Mouse (Mus musculus) liver, embryonic 16.5 days (tissue): ENCODE measurements around the gene Gm20518. TPM values are rescaled to one million over a fixed set of nuclear protein-coding genes. Genes with fewer than 3 reads are reported as not detected.

ENCODE experiments used
- ATAC-seq: fragments of 200-750 bp; cut with Nextera tagmentation; 2 replicates; pipeline ENCODE4 v1.8.0; 2017; ENCODE audit warnings: low read depth, mild to moderate bottlenecking, moderate number of reproducible peaks, moderate library complexity
- H3K27ac ChIP-seq: fragments of 300-500 bp; sonication (generic); 2 replicates; pipeline ENCODE4 v1.5.1; 2014; ENCODE audit warnings: mild to moderate bottlenecking, low read length
- H3K27me3 ChIP-seq: fragments of 300-500 bp; sonication (generic); 2 replicates; pipeline ENCODE4 v1.6.1; 2014; ENCODE audit warnings: low read depth, low read length, mixed read lengths; ENCODE audit not compliant: control insufficient read depth, insufficient read depth
- H3K36me3 ChIP-seq: fragments of 300-500 bp; sonication (generic); 2 replicates; pipeline ENCODE4 v1.6.1; 2014; ENCODE audit warnings: mild to moderate bottlenecking; ENCODE audit not compliant: control insufficient read depth, insufficient read depth
- H3K4me1 ChIP-seq: fragments of 300-500 bp; sonication (generic); 2 replicates; pipeline ENCODE4 v1.6.1; 2014; ENCODE audit warnings: low read depth, low read length, mixed read lengths; ENCODE audit not compliant: control insufficient read depth
- H3K4me2 ChIP-seq: fragments of 300-500 bp; sonication (generic); 2 replicates; pipeline ENCODE4 v1.6.1; 2014; ENCODE audit warnings: low read depth, low read length, mixed read lengths
- H3K4me3 ChIP-seq: fragments of 300-500 bp; sonication (generic); 2 replicates; pipeline ENCODE4 v1.5.1; 2014; ENCODE audit warnings: low read depth, mild to moderate bottlenecking, low read length
- H3K9ac ChIP-seq: fragments of 300-500 bp; sonication (generic); 2 replicates; pipeline ENCODE4 v1.6.1; 2014; ENCODE audit warnings: low read depth, low read length
- H3K9me3 ChIP-seq: fragments of 300-500 bp; sonication (generic); replicated peaks from 2 replicates; pipeline ENCODE4 v1.6.1; 2016; ENCODE audit warnings: low read length; ENCODE audit not compliant: control insufficient read depth
- WGBS: fragments of 180-500 bp; shearing (Covaris S2); extraction: QIAGEN DNeasy Blood & Tissue Kit; methylation state at CpG from one replicate; pipeline ENCODE4 v1.1.7; 2014; ENCODE audit not compliant: insufficient replicate concordance; 5-methylcytosine and 5-hydroxymethylcytosine counted together
- polyA plus RNA-seq: library from polyadenylated mRNA; unstranded; fragments of >200 nt; fragmentation: Nextera tagmentation; extraction: Ambion mirVana; gene quantifications from 2 replicates; pipeline ENCODE4 v1.2.1, GENCODE M21; 2015

Gm20518 gene
- polyA plus RNA-seq, 1 experiment from 2014 or later: 0.09 TPM

- peaks cover 61% of the 10 kb centered on the region for H3K27me3 ChIP-seq
- no peak for ATAC-seq
- peak within 1 kb of the TSS; percentile 42 for H3K4me3 ChIP-seq
- H3K9me3 ChIP-seq: no peaks in the 10 kb centered on the region
- H3K4me1 ChIP-seq: peaks cover 16% of the 10 kb centered on the region
- WGBS: under 1% methylated on average over 104 of the region's 106 CpGs
- H3K36me3 ChIP-seq: no peaks in the 10 kb centered on the region
- no peak within 1 kb of the TSS for H3K27ac ChIP-seq
- no peak within 1 kb of the TSS for H3K9ac ChIP-seq
- peak within 1 kb of the TSS; percentile 62 for H3K4me2 ChIP-seq
These were observed 23.1 kb upstream of the Gm20518 start, which contains the start of gene Gsc2 for GRCm38 (mm10) chr16:17914307-17915249. TSS of gene Gsc2 (minus strand) at chr16:17915059.

- Histone ChIP-seq H3K27ac (0 out of 2 replicates have a peak within 1 kb of the TSS, but pooled peaks have one; percentile 31), H3K9ac (peak within 1 kb of the TSS; percentile 78), H3K27me3 (peaks cover 45% of the 10 kb centered on the region), H3K36me3 (peaks cover 16% of the 10 kb centered on the region), H3K4me3 (peak within 1 kb of the TSS; percentile 85), H3K4me2 (peak within 1 kb of the TSS; percentile 71), H3K4me1 (peaks cover 16% of the 10 kb centered on the region), H3K9me3 (no peaks in the 10 kb centered on the region)
- WGBS: 0% methylated on average over 35 of the region's 35 CpGs
- peak; percentile 95 for ATAC-seq
These were observed 19.7 kb upstream of the Gm20518 start, which contains the start of gene Ess2 for GRCm38 (mm10) chr16:17911052-17911595. TSS of gene Ess2 (minus strand) at chr16:17911348.

GRCm38 (mm10) chr16:17898462-17898861 lies 7.0 kb upstream of the Gm20518 start, which contains the start of the genes Dgcr2 and Tssk2:
TSS of gene Dgcr2 (minus strand) at chr16:17898562.
TSS of gene Tssk2 (plus strand) at chr16:17898637.
- ATAC-seq: no peak
- Histone ChIP-seq H3K4me2 (no peak within 1 kb of the TSS), H3K4me3 (no peak within 1 kb of the TSS), H3K4me1 (no peaks in the 10 kb centered on the region), H3K9me3 (no peaks in the 10 kb centered on the region), H3K36me3 (peaks cover 8% of the 10 kb centered on the region; the same call in 1 of the 2 replicates), H3K27me3 (no peaks in the 10 kb centered on the region), H3K9ac (no peak within 1 kb of the TSS), H3K27ac (no peak within 1 kb of the TSS)
- WGBS: 75% methylated on average over 14 of the region's 14 CpGs

- Histone ChIP-seq H3K4me2 (no peak overlapping the region), H3K9ac (no peak overlapping the region), H3K27me3 (no peaks in the 10 kb centered on the region), H3K9me3 (no peaks in the 10 kb centered on the region), H3K27ac (no peak overlapping the region), H3K36me3 (no peaks in the 10 kb centered on the region), H3K4me1 (peaks cover 7% of the 10 kb centered on the region), H3K4me3 (no peak overlapping the region)
- ATAC-seq: no peak
These were observed 4.6 kb upstream of the Gm20518 start for GRCm38 (mm10) chr16:17896091-17896490.

GRCm38 (mm10) chr16:17893923-17894322 lies 2.5 kb upstream of the Gm20518 start, which contains the start of gene Tssk1:
TSS of gene Tssk1 (plus strand) at chr16:17894223.
- Histone ChIP-seq H3K4me2 (no peak within 1 kb of the TSS), H3K4me1 (peaks cover 20% of the 10 kb centered on the region), H3K9ac (no peak within 1 kb of the TSS), H3K9me3 (no peaks in the 10 kb centered on the region), H3K27ac (no peak within 1 kb of the TSS), H3K4me3 (no peak within 1 kb of the TSS), H3K27me3 (no peaks in the 10 kb centered on the region), H3K36me3 (no peaks in the 10 kb centered on the region)
- no peak for ATAC-seq
- WGBS: 70% methylated on average over 2 of the region's 2 CpGs

- ATAC-seq: no peak
- no peak overlapping the region for H3K9ac ChIP-seq
- H3K4me1 ChIP-seq: peaks cover 20% of the 10 kb centered on the region
- no peak overlapping the region for H3K27ac ChIP-seq
- no peaks in the 10 kb centered on the region for H3K36me3 ChIP-seq
- H3K4me2 ChIP-seq: no peak overlapping the region
- H3K27me3 ChIP-seq: no peaks in the 10 kb centered on the region
- H3K9me3 ChIP-seq: no peaks in the 10 kb centered on the region
- H3K4me3 ChIP-seq: no peak overlapping the region
- 62% methylated on average over 3 of the region's 3 CpGs for WGBS
These were observed 1.1 kb upstream of the Gm20518 start for GRCm38 (mm10) chr16:17892606-17893005.

GRCm38 (mm10) chr16:17890917-17891566 lies 429 bp downstream of the Gm20518 start:
- peak; percentile 50 for ATAC-seq
- H3K9ac ChIP-seq: peak overlapping the region; percentile 98
- no peaks in the 10 kb centered on the region for H3K36me3 ChIP-seq
- peaks cover 20% of the 10 kb centered on the region for H3K4me1 ChIP-seq
- peak overlapping the region; percentile 86 for H3K4me2 ChIP-seq
- H3K27ac ChIP-seq: peak overlapping the region; percentile 90
- H3K4me3 ChIP-seq: peak overlapping the region; percentile 99
- WGBS: 0% methylated on average over 44 of the region's 44 CpGs
- H3K27me3 ChIP-seq: no peaks in the 10 kb centered on the region
- no peaks in the 10 kb centered on the region for H3K9me3 ChIP-seq

GRCm38 (mm10) chr16:17890342-17890727 lies 1.1 kb downstream of the Gm20518 start:
- Histone ChIP-seq H3K4me1 (peaks cover 23% of the 10 kb centered on the region), H3K27ac (peak overlapping the region; percentile 90; the same call in 1 of the 2 replicates), H3K9me3 (no peaks in the 10 kb centered on the region), H3K27me3 (no peaks in the 10 kb centered on the region), H3K9ac (peak overlapping the region; percentile 98), H3K36me3 (no peaks in the 10 kb centered on the region), H3K4me2 (peak overlapping the region; percentile 86), H3K4me3 (peak overlapping the region; percentile 99)
- WGBS: 62% methylated on average over 2 of the region's 2 CpGs
- ATAC-seq: no peak
